Mouse (Mus musculus) right cerebral cortex, postnatal 25 days (tissue): Measurements from ENCODE around the gene Terb2.

Experiments
- DNase-seq: peaks from one replicate; pipeline ENCODE4 v3.0.0; 2022

Terb2 gene

GRCm38 (mm10) chr2:122234611-122235288, 48.7 kb downstream of the Terb2 start, which contains the start of gene Sord:
TSS of gene Sord (plus strand) at chr2:122234749.
- peak; percentile 76 for DNase-seq

- no peak for DNase-seq
Measured at GRCm38 (mm10) chr2:122235425-122235824, 49.4 kb downstream of the Terb2 start.

DNA sequence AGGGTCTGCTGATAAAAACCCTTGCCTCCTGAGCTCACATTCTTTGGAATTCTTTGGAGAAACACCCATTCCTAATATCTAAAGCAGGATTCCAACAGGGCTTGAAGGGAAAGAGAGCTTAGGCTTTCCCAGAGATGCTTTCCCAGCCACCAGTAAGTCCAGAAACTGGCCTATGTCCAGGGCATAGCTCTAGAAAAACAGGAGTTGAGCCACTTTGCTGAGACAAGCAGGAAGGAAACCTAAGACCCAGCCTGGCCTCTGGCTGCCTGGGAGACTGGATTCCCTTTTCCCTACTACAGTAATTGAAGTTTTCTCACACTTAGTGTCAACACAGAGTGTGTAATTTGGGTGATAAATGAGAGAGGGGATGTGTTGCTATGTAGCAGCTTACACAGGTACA, 50.2 kb downstream of the Terb2 start:
- no peak for DNase-seq

GRCm38 (mm10) chr2:122237891-122238470, 51.9 kb downstream of the Terb2 start:
- no peak for DNase-seq

- DNase-seq: no peak
Measured at GRCm38 (mm10) chr2:122240735-122241134, 54.7 kb downstream of the Terb2 start.

DNA sequence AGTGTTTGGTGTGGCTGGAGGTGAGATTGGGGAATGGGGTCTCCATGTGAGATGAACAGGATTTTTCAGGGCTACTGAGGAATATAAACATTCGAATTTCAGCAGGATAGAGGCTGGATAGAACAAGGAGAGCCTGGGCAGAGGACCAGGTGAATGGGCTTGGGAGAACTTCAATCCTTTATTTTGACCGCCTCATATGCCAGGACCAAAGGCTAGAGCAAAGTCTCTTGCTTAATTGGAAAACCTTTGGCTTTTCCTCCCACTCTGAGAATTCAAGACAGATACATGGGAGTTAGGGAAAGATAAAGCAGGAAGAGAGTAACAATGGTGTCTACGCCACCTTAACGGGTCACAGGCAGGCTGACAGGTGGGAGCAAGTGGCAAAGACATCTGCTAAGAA, 55.2 kb downstream of the Terb2 start:
- DNase-seq: no peak

- DNase-seq: no peak
Measured at GRCm38 (mm10) chr2:122241935-122242334, 55.9 kb downstream of the Terb2 start.

DNA sequence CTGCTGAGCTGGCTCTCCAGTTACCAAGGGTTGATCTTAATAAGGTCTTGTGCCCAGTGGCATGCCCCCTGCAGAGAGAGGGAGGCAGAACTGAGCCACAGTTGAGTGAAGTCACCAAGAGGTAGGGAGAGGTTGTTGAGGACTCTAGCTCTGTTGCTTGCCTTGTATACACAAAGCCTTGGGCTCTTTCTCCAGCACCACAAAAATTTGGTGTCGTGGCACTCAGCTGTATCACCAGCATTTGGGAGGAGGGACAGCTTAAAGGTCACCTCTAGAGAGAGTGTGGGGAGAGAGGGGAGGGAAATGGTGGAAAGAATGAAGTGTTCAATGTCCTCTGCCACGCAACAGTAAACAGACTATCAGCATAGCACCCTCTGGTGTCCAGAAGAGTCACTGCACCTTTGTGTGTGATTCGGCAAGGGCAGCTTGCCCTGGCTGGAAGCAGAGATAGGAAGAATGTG, 57.6 kb downstream of the Terb2 start:
- DNase-seq: peak; percentile 48

GRCm38 (mm10) chr2:122247786-122248185, 61.7 kb downstream of the Terb2 start:
- no peak for DNase-seq

DNA sequence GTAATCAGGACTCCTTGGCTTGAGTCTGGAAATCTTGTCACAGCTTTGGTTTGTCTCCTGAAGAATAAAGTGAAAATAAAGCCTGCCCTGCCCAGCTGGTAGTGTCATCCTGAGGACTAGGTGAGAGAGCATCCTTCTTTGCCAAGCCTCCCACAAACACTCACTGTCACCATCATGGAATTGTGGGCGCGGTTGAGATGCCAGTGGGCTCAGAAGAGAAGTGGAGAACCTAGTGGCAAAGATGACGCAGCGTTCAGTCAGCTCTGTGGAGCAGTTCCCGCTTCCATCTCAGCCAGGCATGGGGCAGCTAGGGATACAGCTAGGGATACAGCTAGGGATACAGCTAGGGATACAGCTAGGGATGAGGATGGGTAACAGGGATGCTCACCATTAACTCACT, 69.9 kb downstream of the Terb2 start:
- DNase-seq: peak; percentile 26
